Mouse (Mus musculus) embryo, embryonic 9.5 days (tissue): ENCODE measurements around the gene Gm13889.

Source experiments
- DNase-seq: peaks from one replicate; pipeline ENCODE4 v3.0.0-alpha.2; 2017; ENCODE audit errors: extremely low spot score

The Gm13889 gene

DNA sequence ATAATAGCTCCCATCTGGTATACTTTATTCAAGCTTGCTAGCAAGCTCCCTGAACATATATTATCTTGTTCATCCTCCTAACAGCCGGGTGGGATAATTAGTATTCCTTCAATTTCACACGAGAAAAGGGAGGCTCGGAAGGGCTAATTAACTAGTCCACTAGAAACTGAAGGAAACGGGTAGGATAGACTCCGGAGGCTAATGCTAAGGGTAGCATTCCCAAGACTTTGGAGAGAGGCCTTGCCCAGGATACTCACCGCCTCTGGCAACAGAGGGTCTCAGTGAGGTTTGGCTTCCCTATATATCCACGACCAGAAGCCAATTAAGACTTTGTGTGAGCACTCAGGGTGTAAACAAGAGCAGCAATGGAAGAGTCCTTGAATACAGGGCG lies 779 bp upstream of the Gm13889 start:
- no peak for DNase-seq

DNA sequence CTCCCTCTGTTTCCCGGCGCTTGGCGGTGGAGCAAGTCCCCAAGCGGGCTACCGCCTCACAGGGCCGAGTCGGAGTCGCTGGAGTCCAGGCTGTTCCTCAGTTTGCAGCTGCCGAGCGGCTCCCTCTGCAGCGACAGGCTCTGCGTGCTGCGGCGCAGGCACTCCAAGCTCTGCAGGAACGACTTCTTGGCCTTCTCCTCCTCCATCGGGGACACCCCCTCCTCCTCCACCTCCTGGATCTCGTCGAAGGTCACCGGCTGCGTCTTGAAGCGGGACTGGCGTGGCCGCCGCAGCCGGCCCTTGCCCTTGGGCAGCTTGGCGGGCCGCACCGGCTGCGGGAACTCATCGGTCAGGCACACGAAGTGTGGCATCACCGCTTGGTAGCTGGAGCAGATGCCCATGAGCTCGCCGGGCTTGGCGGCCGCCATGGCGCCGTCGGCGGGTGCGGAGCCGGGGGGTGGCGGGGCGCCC lies 635 bp downstream of the Gm13889 start:
- peak; percentile 72 for DNase-seq

DNA sequence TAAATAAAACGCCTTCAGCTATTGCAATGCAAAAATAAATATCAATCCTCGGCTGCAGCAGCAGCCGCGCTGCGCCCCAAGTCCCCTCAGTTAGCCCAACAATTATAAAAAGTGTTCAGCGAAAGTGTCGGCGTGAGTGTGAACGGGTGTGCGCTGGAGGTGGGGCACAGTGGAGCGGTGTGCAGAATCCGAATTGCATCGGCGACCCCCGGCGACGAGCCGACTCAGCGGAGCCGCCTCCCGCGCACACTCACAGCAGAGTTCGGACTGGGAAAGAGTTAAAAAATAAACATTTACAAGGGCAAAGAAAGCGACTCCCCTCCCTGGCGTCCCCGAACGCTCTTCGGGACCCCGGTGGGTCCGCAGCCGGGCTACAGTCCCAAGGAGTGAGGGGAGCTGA lies 1.1 kb downstream of the Gm13889 start:
- DNase-seq: no peak

DNA sequence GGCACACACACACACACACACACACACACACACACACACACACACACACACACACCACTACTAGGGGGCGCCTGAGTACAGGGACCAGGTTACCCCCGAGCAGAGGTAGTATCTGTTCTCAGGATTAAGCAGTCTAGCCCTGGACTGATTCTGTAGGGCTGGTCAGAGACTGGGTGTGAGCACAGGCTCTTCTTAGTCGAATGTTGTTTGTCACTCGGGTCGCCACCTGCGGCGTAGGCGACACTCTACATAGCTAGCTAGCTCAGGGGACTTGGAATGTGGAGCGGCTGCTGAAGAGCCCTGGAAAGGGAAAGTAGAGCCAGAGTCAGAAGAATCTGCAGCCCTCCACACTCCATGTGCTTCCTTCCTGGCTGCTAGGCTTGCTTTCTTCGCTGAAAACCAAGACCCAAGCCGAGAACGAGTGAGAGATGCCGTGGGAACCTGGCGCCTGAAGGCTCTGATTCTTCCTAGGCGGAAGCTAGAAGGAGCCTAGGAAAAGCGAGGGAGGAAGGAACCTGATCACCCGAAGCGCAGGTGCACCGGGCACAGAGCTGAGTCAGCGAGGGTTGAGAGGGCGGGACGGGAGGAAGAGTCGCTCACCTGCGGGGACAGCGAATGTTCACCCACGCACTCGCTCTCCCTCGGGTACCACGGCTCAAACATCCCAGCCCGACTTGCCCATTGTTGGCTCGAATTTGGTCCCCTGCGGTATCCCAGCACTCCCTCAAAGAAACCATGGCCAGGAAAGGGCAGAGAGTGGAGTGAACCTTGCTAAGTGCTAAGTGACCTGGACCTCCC lies 2.0 kb downstream of the Gm13889 start:
- peak; percentile 24 for DNase-seq

DNA sequence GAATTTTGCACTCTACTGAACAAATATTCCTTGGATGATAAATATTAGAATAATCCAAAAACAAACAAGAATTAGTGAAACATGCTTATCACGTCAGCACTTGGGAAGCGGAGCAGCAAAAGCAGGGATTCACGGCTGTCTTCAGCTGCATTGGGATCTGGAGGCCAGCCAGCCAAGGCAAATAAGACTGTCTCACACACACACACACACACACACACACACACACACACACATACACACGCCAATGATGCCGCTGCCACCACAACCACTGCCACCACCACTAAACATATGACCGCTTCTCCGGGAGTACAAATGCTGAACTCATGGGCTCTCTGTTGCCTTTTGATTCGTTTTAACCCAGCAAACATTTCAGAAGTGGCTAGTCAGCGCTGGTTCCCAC lies 3.3 kb downstream of the Gm13889 start:
- no peak for DNase-seq

DNA sequence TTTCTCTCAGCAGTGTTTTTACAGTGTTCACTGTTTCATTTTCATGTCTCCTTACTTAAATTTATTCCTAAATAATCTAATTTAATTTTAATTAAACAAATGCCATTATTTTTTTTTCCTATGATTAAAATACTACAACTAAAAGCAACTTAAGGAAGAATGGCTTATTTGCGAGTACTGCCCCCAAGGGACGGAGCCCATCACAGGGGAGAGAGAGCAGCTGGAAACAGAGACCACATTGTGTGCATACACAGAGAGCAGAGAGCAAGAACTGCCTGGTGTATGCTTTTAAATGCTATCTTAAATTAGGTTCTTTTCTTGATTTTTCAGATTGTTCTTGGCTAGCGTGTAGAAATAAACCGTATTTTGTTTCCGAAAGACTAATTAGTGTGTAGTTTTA lies 10.0 kb downstream of the Gm13889 start:
- DNase-seq: no peak

DNA sequence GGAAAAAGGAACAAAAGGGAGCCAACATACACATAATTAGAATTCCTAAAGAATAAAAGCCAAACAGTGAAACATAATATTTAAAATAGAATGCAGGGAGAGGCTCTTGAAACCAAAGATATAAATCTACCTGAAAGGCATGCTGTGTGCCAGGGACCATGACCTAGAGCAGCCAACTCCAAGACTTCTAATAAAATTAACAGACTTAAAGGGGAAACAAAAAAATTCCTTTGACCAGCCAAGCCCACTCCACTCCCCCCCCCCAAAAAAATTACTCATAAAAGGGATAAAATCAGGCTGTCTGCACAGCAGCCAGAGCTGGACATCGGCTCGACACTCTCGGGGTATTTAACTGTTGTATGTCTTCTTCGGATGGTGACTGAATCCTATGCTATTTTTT lies 12.1 kb downstream of the Gm13889 start:
- DNase-seq: no peak

DNA sequence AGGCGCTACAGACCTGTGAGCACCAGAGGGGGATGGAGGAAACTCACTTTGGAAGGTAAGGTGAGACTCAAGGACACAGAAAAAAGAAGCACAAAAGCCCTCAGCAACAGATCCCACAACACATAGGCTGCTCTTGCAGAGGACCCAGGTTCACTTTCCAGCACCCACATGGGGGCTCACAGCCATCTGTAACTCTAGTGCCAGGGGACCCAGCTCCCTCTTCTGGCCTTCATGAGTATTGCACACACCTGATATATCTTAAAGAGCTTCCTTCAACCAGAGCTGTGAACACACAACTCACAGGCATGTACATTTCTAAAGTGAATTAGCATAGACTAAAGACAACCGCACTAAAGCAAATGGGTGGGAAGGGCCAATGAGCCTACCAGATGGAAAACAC lies 12.9 kb downstream of the Gm13889 start:
- no peak for DNase-seq

DNA sequence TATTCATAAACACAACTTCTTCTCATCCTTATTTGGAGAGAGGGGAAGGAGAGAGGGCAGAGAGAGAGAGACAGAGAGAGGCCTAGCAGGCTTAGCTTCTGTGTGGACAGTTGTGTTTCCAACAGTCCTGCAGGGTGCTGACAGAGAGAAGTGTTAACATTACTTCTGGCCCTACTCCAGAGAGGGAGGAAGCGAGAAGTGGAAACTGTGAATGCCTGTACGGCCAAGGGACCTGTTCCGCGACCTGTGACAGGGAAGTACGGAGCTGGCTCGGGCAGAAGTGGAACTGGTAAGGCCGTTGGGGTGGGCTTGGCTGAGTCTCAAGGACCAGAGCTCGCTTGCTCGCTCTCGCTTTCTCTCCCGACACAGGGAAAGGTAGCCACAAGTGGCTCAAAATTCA lies 15.3 kb downstream of the Gm13889 start:
- DNase-seq: no peak

DNA sequence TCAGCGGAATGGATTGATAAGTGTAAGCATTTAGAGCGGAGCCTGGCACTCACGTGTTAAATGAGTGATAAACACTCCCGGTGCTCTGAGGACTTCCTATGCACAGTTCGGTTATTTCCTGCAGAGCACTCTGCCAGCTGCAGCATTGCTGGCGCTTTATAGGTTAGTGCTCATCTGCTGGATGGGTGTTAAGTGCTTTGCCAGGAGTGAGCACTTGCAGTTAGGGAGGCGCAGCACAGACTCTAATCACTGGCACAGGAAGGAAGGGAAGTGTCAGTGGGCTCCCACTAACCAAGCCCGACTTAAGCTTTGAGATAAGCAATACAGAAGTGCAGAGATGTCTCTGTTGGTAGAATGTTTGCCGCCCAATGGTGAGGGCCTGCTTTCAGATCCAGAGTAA lies 18.5 kb downstream of the Gm13889 start:
- no peak for DNase-seq

DNA sequence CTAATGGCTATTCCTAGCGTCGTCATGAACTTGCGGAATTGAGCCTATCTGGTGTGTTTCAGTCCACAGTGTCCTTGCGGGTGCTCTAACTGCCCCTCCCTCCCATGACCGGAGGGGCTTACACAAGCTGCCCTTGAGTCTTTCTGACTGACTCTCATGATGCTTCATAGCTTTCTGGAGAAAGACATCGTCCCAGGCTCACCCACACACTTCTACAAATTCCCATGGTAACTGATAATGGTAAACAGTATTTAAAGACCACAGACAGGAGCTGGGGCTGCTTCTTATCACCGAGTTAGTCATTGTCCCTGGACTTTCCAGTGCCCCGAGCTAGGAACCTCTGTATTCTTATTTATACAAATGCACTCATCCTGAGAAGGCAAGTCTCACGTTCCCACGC lies 28.1 kb downstream of the Gm13889 start:
- DNase-seq: no peak

DNA sequence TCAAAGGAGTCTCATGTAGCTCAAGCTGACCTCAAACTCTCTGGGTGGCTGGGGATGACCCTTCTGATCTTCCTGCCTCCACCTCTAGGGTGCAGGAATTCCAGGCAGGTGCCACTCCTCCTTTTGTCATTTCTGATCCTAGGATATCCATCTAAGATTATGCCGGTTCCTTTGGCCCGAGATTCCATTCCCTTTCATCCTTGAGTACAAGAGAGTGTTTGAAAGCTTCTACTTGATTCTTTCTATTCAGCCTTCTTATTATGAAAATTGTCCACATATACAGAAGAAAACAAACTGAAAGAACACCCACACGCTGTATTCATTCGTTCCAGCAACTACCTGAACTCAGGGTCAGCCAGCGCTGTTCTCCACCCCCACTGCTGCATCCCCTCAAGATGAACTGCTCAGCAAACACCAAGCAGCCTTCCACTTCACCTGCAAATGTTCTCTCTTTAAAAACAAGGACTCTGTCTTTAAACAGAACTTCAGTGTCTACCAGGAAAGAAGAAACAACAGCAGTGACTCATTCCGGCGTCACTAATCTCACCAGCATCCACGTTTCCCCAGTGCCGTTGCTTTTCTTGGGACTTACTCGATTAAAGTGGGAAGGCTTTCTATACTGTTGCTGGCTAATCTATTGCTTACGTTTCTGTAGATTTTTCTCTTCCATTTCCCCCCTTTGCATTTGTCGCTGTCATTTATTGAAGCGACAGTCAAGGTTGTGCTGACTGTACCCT lies 29.1 kb downstream of the Gm13889 start:
- no peak for DNase-seq

DNA sequence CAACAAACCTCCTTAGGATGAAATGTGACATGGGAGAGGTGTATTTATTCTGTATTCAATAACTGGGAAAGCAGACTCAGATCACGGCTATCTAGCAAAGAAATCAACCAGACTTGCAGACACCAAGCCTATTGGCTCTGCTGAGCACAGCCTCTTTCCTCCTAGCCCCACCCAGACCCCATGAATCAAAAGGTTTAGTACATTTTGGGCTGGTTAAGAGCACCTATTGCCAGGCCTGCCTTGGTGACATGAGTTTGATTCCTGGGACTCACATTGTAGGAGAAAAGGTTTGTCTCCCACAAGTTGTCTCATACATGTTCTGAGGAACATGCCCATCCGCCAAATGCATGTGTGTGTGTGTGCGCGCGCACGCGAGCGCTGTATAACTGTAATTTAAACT lies 30.9 kb downstream of the Gm13889 start:
- no peak for DNase-seq

DNA sequence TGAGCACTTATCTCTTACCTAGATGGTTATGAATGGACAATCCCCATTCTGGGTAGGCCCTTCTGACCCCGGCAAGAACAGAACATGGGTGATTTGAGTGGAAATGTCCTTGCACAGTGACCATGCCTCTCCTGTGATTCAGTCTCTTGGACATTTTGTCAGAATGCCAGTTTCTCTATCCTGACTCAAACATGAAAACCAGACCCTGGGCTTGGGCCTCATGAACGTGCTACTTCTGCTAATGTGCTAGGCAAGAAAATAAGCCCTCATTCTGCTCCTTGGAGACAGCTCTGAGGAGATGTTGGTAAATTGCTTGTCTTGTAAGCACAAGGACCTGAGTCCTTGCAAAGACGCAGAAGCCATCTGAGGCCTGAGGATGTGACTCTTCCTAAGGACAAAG lies 37.9 kb downstream of the Gm13889 start:
- DNase-seq: no peak

DNA sequence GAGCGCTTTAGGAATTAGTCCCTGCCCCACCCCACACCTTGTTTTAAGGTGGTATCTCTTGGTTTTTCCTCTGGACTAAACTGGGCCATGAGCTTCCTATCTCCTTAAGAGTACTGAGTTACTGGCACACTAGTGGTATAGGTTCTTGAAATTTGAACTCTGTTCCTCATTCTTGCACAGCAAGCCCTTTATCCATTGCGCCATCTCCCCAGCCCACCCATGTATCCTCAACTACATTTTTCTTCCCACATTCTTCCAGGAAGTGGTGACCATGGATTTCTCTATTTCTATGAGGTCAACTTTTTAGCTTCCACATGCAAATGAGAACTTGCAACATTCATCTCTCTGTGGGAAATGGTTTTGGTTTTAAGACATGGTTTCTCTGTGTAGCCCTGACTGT lies 43.4 kb downstream of the Gm13889 start:
- DNase-seq: no peak

DNA sequence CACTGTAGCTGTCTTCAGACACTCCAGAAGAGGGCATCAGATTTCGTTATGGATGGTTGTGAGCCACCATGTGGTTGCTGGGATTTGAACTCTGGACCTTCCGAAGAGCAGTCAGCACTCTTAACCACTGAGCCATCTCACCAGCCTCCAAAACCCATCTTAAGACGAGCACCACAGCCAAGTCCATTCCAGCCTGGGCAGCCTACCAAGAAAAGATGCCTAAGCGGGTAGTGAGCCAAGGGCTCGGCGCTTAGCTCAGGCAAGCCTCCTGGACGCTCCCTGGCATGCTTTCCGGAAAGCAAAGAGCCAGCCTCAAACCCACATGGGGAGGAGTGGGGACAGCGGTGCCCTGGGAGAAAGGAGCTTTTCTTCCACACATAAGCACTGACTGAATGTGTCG lies 45.1 kb downstream of the Gm13889 start:
- no peak for DNase-seq

DNA sequence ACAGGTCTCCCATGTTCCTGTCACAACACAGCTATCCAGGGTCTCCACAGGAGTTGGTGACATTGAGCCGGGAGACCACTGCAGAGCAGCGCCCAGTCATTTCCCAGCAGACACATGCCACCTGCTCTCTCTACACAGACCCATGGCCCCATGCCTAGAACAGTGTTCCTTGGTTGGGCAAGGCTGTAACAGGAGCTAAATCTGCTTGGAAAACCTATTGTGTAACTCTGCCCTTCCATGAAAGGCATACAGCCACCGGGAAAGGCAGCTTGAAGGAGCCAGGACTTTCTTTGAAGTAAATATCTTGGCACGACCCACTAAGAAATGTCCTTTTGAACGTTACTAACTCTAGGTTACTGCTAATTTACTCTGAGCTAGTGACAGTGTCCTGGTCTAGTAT lies 47.3 kb downstream of the Gm13889 start:
- no peak for DNase-seq

DNA sequence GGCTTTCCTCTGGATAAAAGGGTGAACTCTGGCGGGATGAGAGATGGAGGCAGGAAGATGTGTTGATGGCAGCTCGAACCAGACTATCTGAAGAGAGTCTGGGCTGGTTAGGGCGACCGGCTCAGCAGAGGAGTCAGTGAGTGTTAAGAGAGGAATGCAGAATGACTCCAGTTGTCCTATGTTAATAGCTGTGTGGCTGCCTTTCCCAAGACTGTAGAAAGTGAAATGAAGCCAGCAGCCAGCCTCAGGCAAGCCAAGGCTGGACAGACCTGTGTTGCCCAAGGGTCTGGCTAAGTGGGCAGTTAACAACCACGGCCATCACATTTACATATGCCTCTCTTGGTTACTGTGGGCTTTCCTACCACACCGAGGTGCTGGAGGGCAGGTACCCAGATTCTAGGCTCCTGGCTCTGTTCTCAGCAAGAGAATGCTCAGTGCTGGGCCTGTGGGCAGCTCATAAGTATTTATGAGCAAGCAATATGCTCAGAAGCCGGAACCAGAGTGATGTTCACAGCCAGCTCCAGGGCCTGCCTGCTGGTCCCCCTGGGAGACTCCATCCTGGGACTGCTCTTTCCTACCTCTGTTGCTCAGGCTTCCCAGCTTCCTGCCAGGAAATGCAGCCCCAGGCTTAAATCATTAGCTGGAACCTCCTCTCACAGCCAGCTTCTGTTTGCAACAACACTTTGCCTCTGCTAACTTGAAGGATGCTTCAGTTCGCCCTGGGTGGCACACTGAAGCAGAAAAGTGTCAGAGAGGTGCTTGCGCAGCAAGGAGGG lies 49.3 kb downstream of the Gm13889 start:
- DNase-seq: no peak

DNA sequence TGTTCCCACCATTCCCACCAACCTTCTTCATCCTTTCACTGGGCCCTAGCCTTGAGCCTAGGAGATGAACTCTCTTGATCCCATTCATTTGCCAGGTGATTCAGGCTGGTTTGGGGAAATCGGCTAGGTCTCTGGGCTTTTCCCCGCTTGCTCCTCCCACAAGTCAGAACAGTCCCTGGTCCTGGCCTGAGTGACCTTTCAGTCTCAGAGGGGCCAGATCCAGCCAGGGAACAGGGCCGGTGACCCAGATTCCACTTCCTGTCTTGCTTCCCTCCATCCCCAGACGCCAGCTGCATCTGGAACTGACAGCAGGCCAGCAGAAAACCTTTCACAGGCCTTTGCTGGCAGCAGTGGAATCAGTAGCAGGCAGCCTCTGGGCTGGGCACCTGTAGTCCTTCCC lies 50.7 kb downstream of the Gm13889 start:
- DNase-seq: no peak
